Mouse (Mus musculus): ENCODE measurements around the gene Fam222a.

Fam222a gene

GRCm38 (mm10) chr5:114560533-114560936 lies 7.3 kb upstream of the Fam222a start:
- DNase-seq (ENCODE audit: low spot score): no peak

GRCm38 (mm10) chr5:114560965-114561364 lies 6.9 kb upstream of the Fam222a start:
- no peak for DNase-seq (ENCODE audit: low spot score)

GRCm38 (mm10) chr5:114563994-114564393 lies 3.8 kb upstream of the Fam222a start:
- DNase-seq (ENCODE audit: low spot score): no peak

GRCm38 (mm10) chr5:114565305-114565704 lies 2.5 kb upstream of the Fam222a start:
- DNase-seq (ENCODE audit: low spot score): peak; percentile 81

GRCm38 (mm10) chr5:114565751-114566150 lies 2.1 kb upstream of the Fam222a start:
- no peak for DNase-seq (ENCODE audit: low spot score)

- no peak for DNase-seq (ENCODE audit: low spot score)
Observed at GRCm38 (mm10) chr5:114566461-114566860, 1.4 kb upstream of the Fam222a start.

GRCm38 (mm10) chr5:114567075-114567517 lies 720 bp upstream of the Fam222a start:
- peak; percentile 94 for DNase-seq (ENCODE audit: low spot score)

GRCm38 (mm10) chr5:114568818-114569217 lies 1.0 kb downstream of the Fam222a start:
- peak; percentile 37 for DNase-seq (ENCODE audit: low spot score)

GRCm38 (mm10) chr5:114569918-114570670 lies 2.3 kb downstream of the Fam222a start:
- peak; percentile 90 for DNase-seq (ENCODE audit: low spot score)

GRCm38 (mm10) chr5:114570791-114571450 lies 3.1 kb downstream of the Fam222a start:
- no peak for DNase-seq (ENCODE audit: low spot score)

- no peak for DNase-seq (ENCODE audit: low spot score)
Observed at GRCm38 (mm10) chr5:114571451-114572030, 3.7 kb downstream of the Fam222a start.

- no peak for DNase-seq (ENCODE audit: low spot score)
Observed at GRCm38 (mm10) chr5:114572997-114573396, 5.2 kb downstream of the Fam222a start.

- peak; percentile 63 for DNase-seq (ENCODE audit: low spot score)
Observed at GRCm38 (mm10) chr5:114573920-114574628, 6.3 kb downstream of the Fam222a start.

- DNase-seq (ENCODE audit: low spot score): no peak
Observed at GRCm38 (mm10) chr5:114575010-114575409, 7.2 kb downstream of the Fam222a start.

GRCm38 (mm10) chr5:114575530-114575929 lies 7.7 kb downstream of the Fam222a start:
- DNase-seq (ENCODE audit: low spot score): no peak

GRCm38 (mm10) chr5:114575986-114576605 lies 8.3 kb downstream of the Fam222a start:
- DNase-seq (ENCODE audit: low spot score): no peak

- no peak for DNase-seq (ENCODE audit: low spot score)
Observed at GRCm38 (mm10) chr5:114578361-114578760, 10.5 kb downstream of the Fam222a start.

- DNase-seq (ENCODE audit: low spot score): no peak
Observed at GRCm38 (mm10) chr5:114579714-114580357, 12.0 kb downstream of the Fam222a start.

GRCm38 (mm10) chr5:114581486-114581885 lies 13.7 kb downstream of the Fam222a start:
- DNase-seq (ENCODE audit: low spot score): peak; percentile 32

- DNase-seq (ENCODE audit: low spot score): no peak
Observed at GRCm38 (mm10) chr5:114583046-114583445, 15.2 kb downstream of the Fam222a start.

- no peak for DNase-seq (ENCODE audit: low spot score)
Observed at GRCm38 (mm10) chr5:114583490-114584175, 15.8 kb downstream of the Fam222a start.

Data from lung, postnatal 25 days (tissue).